Mouse (Mus musculus): ENCODE results near the gene P3h4.

Gene P3h4

GRCm38 (mm10) chr11:100393733-100394132 lies 20.9 kb downstream of the P3h4 start:
- in situ Hi-C loops (cut with MboI, MseI) = no loop called here

GRCm38 (mm10) chr11:100392958-100393357 lies 21.7 kb downstream of the P3h4 start:
- in situ Hi-C loops (cut with MboI, MseI) = no loop called here

- in situ Hi-C loops (cut with MboI, MseI) = no loop called here
Observed at GRCm38 (mm10) chr11:100391884-100392345, 22.7 kb downstream of the P3h4 start.

- in situ Hi-C loops (cut with MboI, MseI) = no loop called here
Observed at GRCm38 (mm10) chr11:100391081-100391883, 23.4 kb downstream of the P3h4 start.

- in situ Hi-C loops (cut with MboI, MseI) = no loop called here
Observed at GRCm38 (mm10) chr11:100389931-100390445, 24.6 kb downstream of the P3h4 start.

GRCm38 (mm10) chr11:100388588-100388987 lies 26.0 kb downstream of the P3h4 start:
- in situ Hi-C loops (cut with MboI, MseI) = no loop called here

- in situ Hi-C loops (cut with MboI, MseI) = no loop called here
Observed at GRCm38 (mm10) chr11:100387589-100388375, 26.9 kb downstream of the P3h4 start.

GRCm38 (mm10) chr11:100387111-100387510 lies 27.5 kb downstream of the P3h4 start:
- in situ Hi-C loops (cut with MboI, MseI) = no loop called here

GRCm38 (mm10) chr11:100386586-100386985 lies 28.1 kb downstream of the P3h4 start:
- in situ Hi-C loops (cut with MboI, MseI) = no loop called here

GRCm38 (mm10) chr11:100385016-100385415 lies 29.6 kb downstream of the P3h4 start:
- in situ Hi-C loops (cut with MboI, MseI) = no loop called here

- in situ Hi-C loops (cut with MboI, MseI) = no loop called here
Observed at GRCm38 (mm10) chr11:100382682-100383081, 32.0 kb downstream of the P3h4 start.

- in situ Hi-C loops (cut with MboI, MseI) = loop anchor here (10.0 kb wide), 1 partner anchor 1435 kb away; no protein-coding TSS in a partner anchor
Observed at GRCm38 (mm10) chr11:100379311-100379710, 35.3 kb downstream of the P3h4 start.

GRCm38 (mm10) chr11:100378446-100378845 lies 36.2 kb downstream of the P3h4 start:
- in situ Hi-C loops (cut with MboI, MseI) = loop anchor here (10.0 kb wide), 1 partner anchor 1436 kb away; no protein-coding TSS in a partner anchor

- in situ Hi-C loops (cut with MboI, MseI) = loop anchor here (10.0 kb wide), 1 partner anchor 1437 kb away; no protein-coding TSS in a partner anchor
Observed at GRCm38 (mm10) chr11:100377989-100378388, 36.6 kb downstream of the P3h4 start.

- in situ Hi-C loops (cut with MboI, MseI) = loop anchor here (10.0 kb wide), 1 partner anchor 1438 kb away; no protein-coding TSS in a partner anchor
Observed at GRCm38 (mm10) chr11:100376746-100377389, 37.8 kb downstream of the P3h4 start.

GRCm38 (mm10) chr11:100376005-100376404 lies 38.6 kb downstream of the P3h4 start:
- in situ Hi-C loops (cut with MboI, MseI) = loop anchor here (10.0 kb wide), 1 partner anchor 1439 kb away; no protein-coding TSS in a partner anchor

GRCm38 (mm10) chr11:100375127-100375526 lies 39.5 kb downstream of the P3h4 start:
- in situ Hi-C loops (cut with MboI, MseI) = loop anchor here (10.0 kb wide), 1 partner anchor 1440 kb away; no protein-coding TSS in a partner anchor

GRCm38 (mm10) chr11:100371981-100372558 lies 42.6 kb downstream of the P3h4 start:
- in situ Hi-C loops (cut with MboI, MseI) = loop anchor here (10.0 kb wide), 1 partner anchor 1443 kb away; no protein-coding TSS in a partner anchor

- in situ Hi-C loops (cut with MboI, MseI) = loop anchor here (10.0 kb wide), 1 partner anchor 1445 kb away; no protein-coding TSS in a partner anchor
Observed at GRCm38 (mm10) chr11:100369822-100370221, 44.8 kb downstream of the P3h4 start.

GRCm38 (mm10) chr11:100369145-100369544 lies 45.5 kb downstream of the P3h4 start:
- in situ Hi-C loops (cut with MboI, MseI) = no loop called here
